Mouse (Mus musculus) lung, postnatal 14 days (tissue): Measurements from ENCODE around the gene Epo.

Experiments used
- DNase-seq: peaks from one replicate; pipeline ENCODE4 v3.0.0; 2021

Epo gene

DNA sequence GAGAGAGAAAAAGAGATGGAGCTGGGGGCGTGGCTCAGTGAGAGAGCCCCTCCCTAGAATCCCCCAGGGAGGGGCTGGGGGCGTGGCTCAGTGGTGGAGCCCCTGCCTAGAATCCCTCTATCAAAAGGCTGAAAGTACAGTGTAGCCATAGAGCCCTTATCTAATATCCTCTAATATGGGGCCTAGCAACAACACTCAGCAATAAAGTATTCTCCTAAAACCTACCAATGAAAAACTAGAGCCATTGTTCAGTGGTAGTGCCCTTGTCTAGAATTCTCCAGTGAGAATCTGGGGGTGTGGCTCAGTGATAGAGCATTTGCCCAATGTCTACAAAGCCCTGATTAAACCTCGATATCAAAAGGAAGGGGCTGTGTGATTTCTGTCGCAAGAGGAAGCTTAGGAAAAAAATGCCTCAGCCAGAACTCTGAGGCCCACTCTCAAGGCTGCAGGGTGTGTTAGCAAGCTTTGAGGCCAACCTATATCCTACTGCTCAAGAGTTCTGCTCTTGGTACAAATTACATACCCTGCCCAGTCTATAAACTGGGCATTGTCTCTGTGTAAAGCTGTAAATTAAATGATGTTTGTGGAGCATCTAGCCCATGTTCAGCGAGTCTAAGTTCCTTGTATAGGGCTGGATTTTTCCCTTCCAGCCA lies 60.7 kb downstream of the Epo start:
- DNase-seq: no peak

DNA sequence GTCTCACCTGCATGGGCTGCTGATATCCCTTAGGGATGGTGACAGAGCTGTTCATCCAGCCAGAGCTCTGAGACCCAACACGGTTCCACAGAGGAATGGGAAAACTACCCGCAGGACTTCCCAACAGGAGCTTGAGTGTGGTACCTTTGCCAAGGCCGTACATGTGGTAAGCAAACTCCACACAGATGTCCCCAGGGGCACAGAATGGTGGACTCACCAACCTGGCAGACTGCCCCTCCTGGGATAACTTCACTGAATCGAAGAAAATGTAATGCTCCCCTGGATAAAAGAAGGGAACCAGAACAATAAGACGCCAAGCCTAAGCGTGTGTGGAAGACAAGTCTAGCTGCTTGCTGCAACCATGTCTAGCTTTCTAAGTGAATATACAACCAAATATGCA lies 66.1 kb downstream of the Epo start:
- no peak for DNase-seq

DNA sequence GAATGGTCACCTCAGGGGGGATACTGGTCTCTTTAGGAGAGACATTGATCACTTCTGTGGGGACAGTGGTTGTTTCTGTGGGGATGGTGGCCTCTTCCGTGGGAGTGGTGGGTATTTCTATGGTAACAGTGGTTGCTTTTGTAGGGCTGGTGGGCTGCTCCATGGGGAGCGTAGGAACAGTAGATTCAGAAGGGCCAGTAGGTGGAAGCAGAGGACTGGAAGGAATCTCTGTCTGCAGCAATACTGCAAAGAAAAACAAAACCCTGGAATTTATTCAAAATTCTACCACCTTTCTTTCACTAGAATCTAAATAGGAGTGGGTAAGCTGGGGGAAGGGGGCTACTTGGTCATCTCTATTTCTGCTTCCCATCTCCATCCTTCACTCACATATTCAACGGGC lies 68.0 kb downstream of the Epo start:
- peak; percentile 11 for DNase-seq

DNA sequence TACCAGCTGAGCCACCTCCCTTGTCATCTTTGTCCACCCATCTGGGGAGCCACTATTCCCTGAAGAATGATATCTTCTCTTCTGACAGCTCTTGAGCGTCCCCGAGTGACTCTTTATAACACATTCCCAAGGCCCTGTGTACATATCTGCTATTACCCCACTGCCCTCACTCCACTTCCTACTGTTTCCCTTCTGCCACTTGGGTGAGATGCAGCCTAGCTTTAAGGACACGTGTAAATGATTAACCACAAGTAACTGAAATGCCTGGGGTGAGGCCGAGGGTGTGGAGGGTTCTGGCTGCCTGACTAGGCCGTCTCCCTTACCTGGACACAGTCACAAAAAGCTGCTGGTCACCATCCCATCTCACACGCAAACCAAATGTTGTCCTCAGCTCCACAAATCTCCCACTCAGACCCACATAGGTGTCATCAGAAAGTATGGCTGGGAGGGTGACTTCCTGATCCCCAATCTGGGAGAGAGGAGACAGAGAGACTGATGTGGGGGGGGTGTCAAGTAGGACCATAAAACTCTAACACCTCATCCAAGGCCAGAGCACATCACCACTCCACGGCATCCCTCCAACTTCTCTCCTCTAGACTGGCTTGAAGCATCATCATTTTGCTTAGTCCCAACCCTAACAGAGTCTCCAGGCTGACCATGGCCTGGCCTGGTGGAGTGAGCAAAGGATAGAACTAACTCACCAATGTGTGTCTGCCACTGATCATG lies 77.0 kb downstream of the Epo start:
- peak; percentile 18 for DNase-seq

GRCm38 (mm10) chr5:137455206-137455605 lies 77.8 kb downstream of the Epo start:
- DNase-seq: no peak

- DNase-seq: no peak
Measured at GRCm38 (mm10) chr5:137445536-137445935, 87.5 kb downstream of the Epo start.

DNA sequence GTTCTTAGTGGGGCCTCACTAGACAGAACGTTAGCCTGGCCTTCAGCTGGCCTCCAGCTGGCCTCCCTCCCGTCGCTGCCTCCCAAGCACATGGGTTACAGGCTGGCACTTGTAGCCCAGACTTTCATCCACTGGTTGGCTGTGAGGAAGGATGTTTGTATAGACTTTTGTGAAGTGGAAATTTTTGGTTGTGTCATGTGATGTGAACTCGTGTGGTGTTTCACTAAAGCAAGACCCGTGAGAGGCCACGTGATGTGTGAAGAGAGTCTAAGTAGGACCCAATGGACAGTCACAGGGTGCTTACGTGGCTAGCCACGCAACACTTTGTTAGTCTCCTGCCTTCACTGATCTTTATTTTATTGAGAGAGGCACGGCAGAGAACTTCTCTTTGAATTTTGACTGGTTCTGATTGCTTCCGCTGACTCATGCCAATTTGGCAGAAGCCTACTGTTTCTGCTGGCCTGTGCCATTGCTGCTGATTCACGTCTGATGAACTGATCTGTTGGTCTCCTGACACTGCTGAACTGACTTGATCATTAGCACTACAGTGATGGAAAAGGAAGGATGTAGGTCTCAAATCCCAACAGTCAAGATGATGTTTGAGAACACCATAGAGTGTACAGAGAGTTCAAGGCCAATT lies 92.7 kb downstream of the Epo start:
- DNase-seq: peak; percentile 28

- no peak for DNase-seq
Measured at GRCm38 (mm10) chr5:137433889-137434288, 99.2 kb downstream of the Epo start.
